Mouse (Mus musculus): ENCODE measurements around the gene Eif4ebp2. TPM values are rescaled to one million over a fixed set of nuclear protein-coding genes. Genes with fewer than 3 reads are reported as not detected.
"Not testable (repeated sequence)": the region's sequence is repeated elsewhere in the genome, so short reads cannot be mapped to it uniquely, and the experiment has no call there.

Eif4ebp2 gene
- polyA plus RNA-seq, 1 experiment from 2014 or later = 62.5 TPM

DNA sequence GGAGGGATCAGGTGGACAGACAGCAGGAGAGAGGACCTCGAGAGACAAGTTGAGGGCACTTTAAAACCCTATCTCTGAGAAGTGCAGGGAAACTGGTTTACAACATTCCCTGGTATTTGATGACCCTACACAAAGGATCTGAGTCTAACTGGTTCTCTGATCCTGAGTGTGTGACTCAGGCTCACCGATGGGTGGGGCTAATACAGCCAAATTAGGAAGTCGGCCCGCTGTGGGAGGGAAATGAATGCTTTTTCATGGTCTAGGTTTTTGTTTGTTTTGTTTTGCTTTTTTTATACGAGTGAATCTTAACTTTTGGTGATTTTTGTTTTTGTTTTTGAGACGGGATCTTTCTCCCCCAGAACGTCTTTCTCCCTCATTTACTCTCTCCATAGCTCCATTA lies 16.4 kb upstream of the Eif4ebp2 start:
- Histone ChIP-seq H3K27me3 (replicated peaks; ENCODE audit: insufficient read depth, low read length) (no peaks in the 10 kb centered on the region), H3K9me3 (ENCODE audit: low read length) (no peaks in the 10 kb centered on the region), H3K36me3 (ENCODE audit: insufficient read depth, low read length) (no peaks in the 10 kb centered on the region), H3K9ac (replicated peaks; ENCODE audit: low read depth) (no peak overlapping the region), H3K4me1 (ENCODE audit: insufficient read depth, low read depth, low read length) (no peaks in the 10 kb centered on the region), H3K27ac (ENCODE audit: low read length) (no peak overlapping the region), H3K4me3 (ENCODE audit: low read depth, low read length) (no peak overlapping the region), H3K4me2 (replicated peaks; ENCODE audit: low read depth, low read length) (no peak overlapping the region)
- DNase-seq (ENCODE audit: low spot score) = no peak
- WGBS = 54% methylated on average over 7 of the region's 7 CpGs
- TF ChIP-seq EP300 (IDR thresholded peaks at IDR 0.05) (no peak), CTCF (IDR thresholded peaks at IDR 0.05) (no peak)
- no peak for ATAC-seq

DNA sequence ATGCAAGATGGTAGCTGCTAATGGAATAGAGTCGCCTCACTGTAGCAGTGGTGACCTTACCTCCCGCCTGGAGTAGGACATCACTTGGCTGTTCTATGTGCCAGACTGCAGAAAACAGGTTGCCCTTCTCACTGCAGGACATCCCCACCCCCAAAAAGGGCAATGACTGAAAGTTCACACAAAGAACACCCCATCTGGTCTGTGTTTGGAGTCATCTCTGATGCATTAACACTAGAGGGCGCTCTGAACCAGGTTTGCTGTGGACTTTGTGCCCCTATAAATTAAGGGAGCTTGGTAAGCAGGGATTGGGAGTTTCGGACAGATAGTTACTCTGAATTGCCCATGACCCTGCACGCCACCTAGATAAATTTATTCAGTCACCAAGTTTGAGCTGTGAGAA lies 14.4 kb upstream of the Eif4ebp2 start:
- Histone ChIP-seq H3K4me3 (ENCODE audit: low read depth, low read length) (no peak overlapping the region), H3K27ac (ENCODE audit: low read length) (no peak overlapping the region), H3K4me1 (ENCODE audit: insufficient read depth, low read depth, low read length) (no peaks in the 10 kb centered on the region), H3K27me3 (replicated peaks; ENCODE audit: insufficient read depth, low read length) (no peaks in the 10 kb centered on the region), H3K36me3 (ENCODE audit: insufficient read depth, low read length) (no peaks in the 10 kb centered on the region), H3K4me2 (replicated peaks; ENCODE audit: low read depth, low read length) (no peak overlapping the region), H3K9ac (replicated peaks; ENCODE audit: low read depth) (no peak overlapping the region), H3K9me3 (ENCODE audit: low read length) (no peaks in the 10 kb centered on the region)
- DNase-seq (ENCODE audit: low spot score) (peak; percentile 76), ATAC-seq (peak; percentile 38; the same call in 1 of the 2 replicates)
- 25% methylated on average over 5 of the region's 5 CpGs for WGBS
- TF ChIP-seq CTCF (IDR thresholded peaks at IDR 0.05) = peak; percentile 85
- TF ChIP-seq EP300 (IDR thresholded peaks at IDR 0.05) = no peak

DNA sequence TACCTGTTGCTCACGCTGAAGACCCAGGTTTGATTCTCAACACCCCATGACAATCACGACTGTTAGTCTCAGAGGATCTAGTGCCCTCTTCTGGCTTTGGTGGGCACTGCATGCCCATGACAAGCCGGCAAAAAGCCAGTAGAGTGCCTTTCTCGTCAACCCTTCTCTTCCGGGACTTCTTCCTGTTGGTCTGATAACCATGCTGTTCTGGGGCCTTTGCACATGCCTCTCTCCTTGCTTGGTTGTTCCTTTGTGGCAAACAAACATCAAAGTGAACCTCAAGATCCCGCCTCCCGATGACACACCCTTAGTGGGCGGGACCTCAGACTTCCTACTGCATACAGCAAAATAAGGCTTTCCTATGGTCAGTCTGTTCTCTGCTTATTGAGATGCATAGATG lies 13.8 kb upstream of the Eif4ebp2 start:
- no peak overlapping the region for H3K4me2 ChIP-seq (replicated peaks; ENCODE audit: low read depth, low read length)
- H3K4me3 ChIP-seq (ENCODE audit: low read depth, low read length) = no peak overlapping the region
- WGBS = 66% methylated on average over 8 of the region's 8 CpGs
- no peaks in the 10 kb centered on the region for H3K36me3 ChIP-seq (ENCODE audit: insufficient read depth, low read length)
- TF ChIP-seq CTCF (IDR thresholded peaks at IDR 0.05) = peak; percentile 59
- TF ChIP-seq EP300 (IDR thresholded peaks at IDR 0.05) = no peak
- H3K27me3 ChIP-seq (replicated peaks; ENCODE audit: insufficient read depth, low read length) = no peaks in the 10 kb centered on the region
- DNase-seq (ENCODE audit: low spot score) = no peak
- no peak overlapping the region for H3K27ac ChIP-seq (ENCODE audit: low read length)
- H3K4me1 ChIP-seq (ENCODE audit: insufficient read depth, low read depth, low read length) = no peaks in the 10 kb centered on the region
- no peaks in the 10 kb centered on the region for H3K9me3 ChIP-seq (ENCODE audit: low read length)
- no peak overlapping the region for H3K9ac ChIP-seq (replicated peaks; ENCODE audit: low read depth)
- no peak for ATAC-seq

DNA sequence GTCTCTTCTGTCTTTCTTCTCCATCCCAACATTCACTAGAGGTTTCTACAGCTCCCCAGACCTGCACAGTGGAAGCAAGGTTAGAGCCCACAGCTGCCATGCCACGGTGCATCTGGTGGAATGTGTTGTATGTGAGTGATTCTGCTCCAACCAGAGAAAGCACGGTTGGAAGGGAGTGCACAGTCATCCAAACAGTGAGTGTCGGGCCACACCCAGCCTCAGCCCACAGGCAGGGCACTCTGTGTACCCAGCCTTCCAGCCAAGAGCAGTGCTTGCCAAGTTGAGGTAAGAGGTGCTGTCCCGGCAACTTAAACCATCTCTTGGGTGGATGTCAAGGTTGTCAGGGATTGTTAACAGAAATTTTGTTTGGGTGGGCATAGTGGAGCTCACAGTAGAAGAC lies 12.5 kb upstream of the Eif4ebp2 start:
- Histone ChIP-seq H3K9ac (replicated peaks; ENCODE audit: low read depth) (no peak overlapping the region), H3K27ac (ENCODE audit: low read length) (no peak overlapping the region), H3K4me2 (replicated peaks; ENCODE audit: low read depth, low read length) (no peak overlapping the region), H3K4me1 (ENCODE audit: insufficient read depth, low read depth, low read length) (no peaks in the 10 kb centered on the region), H3K36me3 (ENCODE audit: insufficient read depth, low read length) (no peaks in the 10 kb centered on the region), H3K27me3 (replicated peaks; ENCODE audit: insufficient read depth, low read length) (no peaks in the 10 kb centered on the region), H3K9me3 (ENCODE audit: low read length) (no peaks in the 10 kb centered on the region), H3K4me3 (ENCODE audit: low read depth, low read length) (no peak overlapping the region)
- TF ChIP-seq EP300 (IDR thresholded peaks at IDR 0.05) (peak; percentile 40; the same call in 1 of the 2 replicates), CTCF (IDR thresholded peaks at IDR 0.05) (no peak)
- DNase-seq (ENCODE audit: low spot score) (peak; percentile 46), ATAC-seq (peak; percentile 83)
- 36% methylated on average over 4 of the region's 4 CpGs for WGBS

DNA sequence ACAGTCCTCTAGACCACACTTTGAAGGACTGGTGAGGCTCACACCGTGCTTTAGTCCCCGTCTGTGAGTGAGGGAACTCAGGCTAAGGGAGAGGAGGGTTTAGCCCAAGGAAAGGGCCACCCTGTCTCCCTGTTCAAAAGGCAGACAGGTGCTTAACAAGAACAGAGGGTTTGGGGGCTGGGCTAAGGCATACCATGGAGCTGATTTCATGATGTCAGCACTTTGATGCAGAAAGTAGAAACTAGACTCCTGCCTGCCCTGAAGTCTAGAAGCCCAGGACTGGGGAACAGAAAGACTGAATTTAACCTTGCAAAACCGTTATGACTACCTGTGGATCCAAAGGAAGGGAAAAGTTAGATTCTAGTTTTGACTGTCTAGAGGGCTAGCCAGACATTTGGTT lies 4.7 kb upstream of the Eif4ebp2 start:
- Histone ChIP-seq H3K4me2 (replicated peaks; ENCODE audit: low read depth, low read length) (no peak overlapping the region), H3K36me3 (ENCODE audit: insufficient read depth, low read length) (no peaks in the 10 kb centered on the region), H3K4me1 (ENCODE audit: insufficient read depth, low read depth, low read length) (no peaks in the 10 kb centered on the region), H3K4me3 (ENCODE audit: low read depth, low read length) (no peak overlapping the region), H3K27me3 (replicated peaks; ENCODE audit: insufficient read depth, low read length) (no peaks in the 10 kb centered on the region), H3K27ac (ENCODE audit: low read length) (no peak overlapping the region), H3K9me3 (ENCODE audit: low read length) (no peaks in the 10 kb centered on the region), H3K9ac (replicated peaks; ENCODE audit: low read depth) (no peak overlapping the region)
- WGBS = 55% methylated on average over 3 of the region's 3 CpGs
- ATAC-seq (no peak), DNase-seq (ENCODE audit: low spot score) (no peak)
- TF ChIP-seq EP300 (IDR thresholded peaks at IDR 0.05) (no peak), CTCF (IDR thresholded peaks at IDR 0.05) (no peak)

GRCm38 (mm10) chr10:61453171-61453570 lies 710 bp upstream of the Eif4ebp2 start:
- H3K4me2 ChIP-seq (replicated peaks; ENCODE audit: low read depth, low read length); H3K4me3 ChIP-seq (ENCODE audit: low read depth, low read length); H3K4me1 ChIP-seq (ENCODE audit: insufficient read depth, low read depth, low read length); H3K27ac ChIP-seq (ENCODE audit: low read length); H3K36me3 ChIP-seq (ENCODE audit: insufficient read depth, low read length); H3K9me3 ChIP-seq (ENCODE audit: low read length); DNase-seq (ENCODE audit: low spot score); ATAC-seq; H3K9ac ChIP-seq (replicated peaks; ENCODE audit: low read depth); H3K27me3 ChIP-seq (replicated peaks; ENCODE audit: insufficient read depth, low read length): not testable (repeated sequence)
- 68% methylated on average over 3 of the region's 3 CpGs for WGBS
